Mouse (Mus musculus) forebrain, postnatal 0 days (tissue): ENCODE measurements at regions not wholly inside any gene's neighbourhood (a gene's known extent, or its start where the extent isn't known, plus 50 kb on each side); places are given as distances from the start of the nearest gene placed in this dataset.
A peak's percentile ranks its signal among the peaks of the same experiment; 100 is the strongest.

Source experiments
- ATAC-seq: fragments of 200-750 bp; cut with Nextera tagmentation; 2 replicates; pipeline ENCODE4 v1.8.0; 2017; ENCODE audit warnings: mild to moderate bottlenecking, moderate library complexity
- DNase-seq: peaks from one replicate; pipeline ENCODE4 v3.0.0-alpha.2; 2015
- H3K27ac ChIP-seq: fragments of 300-500 bp; sonication (generic); 2 replicates; pipeline ENCODE4 v1.5.1; 2014; ENCODE audit warnings: low read depth, mild to moderate bottlenecking, antibody characterized with exemption, low read length, moderate library complexity, mixed read lengths
- H3K27me3 ChIP-seq: fragments of 300-500 bp; sonication (generic); 2 replicates; pipeline ENCODE4 v1.6.1; 2014; ENCODE audit warnings: mild to moderate bottlenecking, low read length, mixed read lengths; ENCODE audit not compliant: insufficient read depth
- H3K36me3 ChIP-seq: fragments of 300-500 bp; sonication (generic); 2 replicates; pipeline ENCODE4 v1.6.1; 2014; ENCODE audit warnings: mild to moderate bottlenecking, moderate library complexity; ENCODE audit not compliant: insufficient read depth
- H3K4me1 ChIP-seq: fragments of 300-500 bp; sonication (generic); 2 replicates; pipeline ENCODE4 v1.6.1; 2014; ENCODE audit warnings: antibody characterized with exemption; ENCODE audit not compliant: insufficient read depth
- H3K4me2 ChIP-seq: fragments of 300-500 bp; sonication (generic); 2 replicates; pipeline ENCODE4 v1.6.1; 2014; ENCODE audit warnings: low read depth, mild to moderate bottlenecking, moderate library complexity
- H3K4me3 ChIP-seq: fragments of 300-500 bp; sonication (generic); 2 replicates; pipeline ENCODE4 v1.5.1; 2014; ENCODE audit warnings: low read depth, low read length, mixed read lengths
- H3K9ac ChIP-seq: fragments of 300-500 bp; sonication (generic); 2 replicates; pipeline ENCODE4 v1.6.1; 2014; ENCODE audit warnings: mild to moderate bottlenecking
- H3K9me3 ChIP-seq: fragments of 300-500 bp; sonication (generic); 2 replicates; pipeline ENCODE4 v1.6.1; 2016; ENCODE audit warnings: low read length
- CTCF ChIP-seq: sonication (generic); IDR thresholded peaks from 2 replicates; pipeline ENCODE4 v1.5.1; 2016; ENCODE audit warnings: antibody characterized with exemption, control low read depth, low read depth
- WGBS: fragments of 180-500 bp; shearing (Covaris S2); extraction: QIAGEN DNeasy Blood & Tissue Kit; methylation state at CpG from one replicate; pipeline ENCODE4 v1.1.7; 2014; 5-methylcytosine and 5-hydroxymethylcytosine counted together

GRCm38 (mm10) chr5:101525346-101525745, 139.4 kb downstream of the Nkx6-1 start:
- DNase-seq = no peak
- 0 out of 2 replicates have a peak, but pooled peaks cover 3% of the 10 kb centered on the region for H3K4me1 ChIP-seq
- no peak overlapping the region for H3K27ac ChIP-seq
- H3K9me3 ChIP-seq = 0 out of 2 replicates have a peak, but pooled peaks cover 3% of the 10 kb centered on the region
- H3K36me3 ChIP-seq = no peaks in the 10 kb centered on the region
- no peak overlapping the region for H3K9ac ChIP-seq
- ATAC-seq = no peak
- no peak for TF ChIP-seq CTCF
- no peak overlapping the region for H3K4me2 ChIP-seq
- H3K4me3 ChIP-seq = no peak overlapping the region
- WGBS = 52% methylated on average over 5 of the region's 5 CpGs
- peaks cover 87% of the 10 kb centered on the region for H3K27me3 ChIP-seq

- H3K27me3 ChIP-seq = peaks cover 84% of the 10 kb centered on the region
- DNase-seq = no peak
- no peak overlapping the region for H3K27ac ChIP-seq
- 0 out of 2 replicates have a peak, but pooled peaks cover 3% of the 10 kb centered on the region for H3K4me1 ChIP-seq
- no peak overlapping the region for H3K4me3 ChIP-seq
- H3K4me2 ChIP-seq = no peak overlapping the region
- TF ChIP-seq CTCF = no peak
- 2% methylated on average over 4 of the region's 4 CpGs for WGBS
- no peak overlapping the region for H3K9ac ChIP-seq
- no peak for ATAC-seq
- H3K9me3 ChIP-seq = 0 out of 2 replicates have a peak, but pooled peaks cover 3% of the 10 kb centered on the region
- no peaks in the 10 kb centered on the region for H3K36me3 ChIP-seq
These were observed 140.1 kb downstream of the Nkx6-1 start for GRCm38 (mm10) chr5:101524670-101525069.

GRCm38 (mm10) chr5:101523902-101524301, 140.9 kb downstream of the Nkx6-1 start:
- peaks cover 82% of the 10 kb centered on the region for H3K27me3 ChIP-seq
- 5% methylated on average over 7 of the region's 7 CpGs for WGBS
- H3K4me2 ChIP-seq = peak overlapping the region; percentile 23; the same call in 1 of the 2 replicates

GRCm38 (mm10) chr5:101523490-101523889, 141.3 kb downstream of the Nkx6-1 start:
- H3K4me2 ChIP-seq = peak overlapping the region; percentile 23; the same call in 1 of the 2 replicates

More at GRCm38 (mm10) chr5:101523902-101524301, 140.9 kb downstream of the Nkx6-1 start:
- Histone ChIP-seq H3K36me3 (no peaks in the 10 kb centered on the region), H3K9ac (no peak overlapping the region), H3K4me3 (no peak overlapping the region), H3K27ac (no peak overlapping the region), H3K4me1 (0 out of 2 replicates have a peak, but pooled peaks cover 3% of the 10 kb centered on the region), H3K9me3 (0 out of 2 replicates have a peak, but pooled peaks cover 3% of the 10 kb centered on the region)
- no peak for ATAC-seq
- no peak for TF ChIP-seq CTCF
- peak; percentile 26 for DNase-seq

GRCm38 (mm10) chr5:101520935-101521655, 143.7 kb downstream of the Nkx6-1 start:
- H3K4me1 ChIP-seq = 0 out of 2 replicates have a peak, but pooled peaks cover 3% of the 10 kb centered on the region
- no peak overlapping the region for H3K27ac ChIP-seq
- no peak overlapping the region for H3K9ac ChIP-seq
- ATAC-seq = no peak
- TF ChIP-seq CTCF = no peak
- no peaks in the 10 kb centered on the region for H3K9me3 ChIP-seq
- 7% methylated on average over 9 of the region's 9 CpGs for WGBS
- H3K27me3 ChIP-seq = peaks cover 67% of the 10 kb centered on the region
- no peaks in the 10 kb centered on the region for H3K36me3 ChIP-seq
- H3K4me2 ChIP-seq = no peak overlapping the region
- no peak overlapping the region for H3K4me3 ChIP-seq
- DNase-seq = no peak

More at GRCm38 (mm10) chr5:101523490-101523889, 141.3 kb downstream of the Nkx6-1 start:
- H3K9me3 ChIP-seq = 0 out of 2 replicates have a peak, but pooled peaks cover 3% of the 10 kb centered on the region
- 0 out of 2 replicates have a peak, but pooled peaks cover 3% of the 10 kb centered on the region for H3K4me1 ChIP-seq
- DNase-seq = no peak
- TF ChIP-seq CTCF = no peak
- no peak for ATAC-seq
- no peak overlapping the region for H3K9ac ChIP-seq
- WGBS = 10% methylated on average over 7 of the region's 7 CpGs
- no peak overlapping the region for H3K27ac ChIP-seq
- H3K36me3 ChIP-seq = no peaks in the 10 kb centered on the region
- H3K27me3 ChIP-seq = peaks cover 82% of the 10 kb centered on the region
- H3K4me3 ChIP-seq = no peak overlapping the region

GRCm38 (mm10) chr5:101518791-101519547, 145.8 kb downstream of the Nkx6-1 start:
- H3K4me1 ChIP-seq = 0 out of 2 replicates have a peak, but pooled peaks cover 3% of the 10 kb centered on the region
- H3K4me2 ChIP-seq = no peak overlapping the region
- H3K9me3 ChIP-seq = no peaks in the 10 kb centered on the region
- H3K4me3 ChIP-seq = no peak overlapping the region
- 8% methylated on average over 14 of the region's 14 CpGs for WGBS
- no peak for ATAC-seq
- no peaks in the 10 kb centered on the region for H3K36me3 ChIP-seq
- no peak overlapping the region for H3K9ac ChIP-seq
- TF ChIP-seq CTCF = no peak
- DNase-seq = no peak
- H3K27me3 ChIP-seq = peaks cover 51% of the 10 kb centered on the region
- no peak overlapping the region for H3K27ac ChIP-seq

GRCm38 (mm10) chr5:101497698-101498048, 167.1 kb downstream of the Nkx6-1 start:
- ATAC-seq (no peak), DNase-seq (no peak)
- Histone ChIP-seq H3K9me3 (no peaks in the 10 kb centered on the region), H3K4me2 (no peak overlapping the region), H3K4me3 (no peak overlapping the region), H3K36me3 (no peaks in the 10 kb centered on the region), H3K4me1 (no peaks in the 10 kb centered on the region), H3K27me3 (no peaks in the 10 kb centered on the region), H3K27ac (no peak overlapping the region), H3K9ac (no peak overlapping the region)
- 82% methylated on average over 14 of the region's 14 CpGs for WGBS
- TF ChIP-seq CTCF = no peak
